In genomic region chr6:50300622-50301021, GRCm38 (mm10) we compare ENCODE assay signal across 27 mouse cellular contexts. TPM values are rescaled to one million over a fixed set of nuclear protein-coding genes. Genes with fewer than 3 reads are reported as not detected.
DNase-seq lines count a peak whose midpoint lies in the region; ATAC-seq and TF ChIP-seq lines count a peak whose summit lies in the region.
"Had no signal": no experiment of that assay in that cellular context is flagged by ENCODE, and none has a peak within 500 bp of the region (broad histone marks: within the 10 kb centered on the region; RNA-seq: fewer than 3 reads in every experiment).

No protein-coding gene starts in this region.

- WGBS in hindbrain, postnatal 0 days, result 46% methylated on average over 6 of the region's 6 CpGs
- 55% methylated on average over 6 of the region's 6 CpGs for WGBS in hindbrain, embryonic 13.5 days
- WGBS in midbrain, embryonic 13.5 days, result 37% methylated on average over 6 of the region's 6 CpGs
- 58% methylated on average over 6 of the region's 6 CpGs for WGBS in midbrain, embryonic 11.5 days
- WGBS in midbrain, embryonic 15.5 days, result 34% methylated on average over 6 of the region's 6 CpGs

- DNase-seq in hindbrain, postnatal 0 days (ENCODE audit: low spot score), result no peak
- no peak for DNase-seq in midbrain, embryonic 11.5 days (ENCODE audit: low spot score, missing footprints)
- no peak for DNase-seq in embryo, embryonic 9.5 days (ENCODE audit: extremely low spot score)
- no peak for DNase-seq in urinary bladder, adult 2 months (ENCODE audit: low spot score)
- DNase-seq: adrenal gland, adult 2 months; adrenal gland, postnatal 36 days; cerebellum, adult 2 months; cerebellum, postnatal 14 days; gastrocnemius, adult 2 months; gastrocnemius, postnatal 36 days; heart, adult 18-20 months; heart, postnatal 36 days; kidney, adult 9 months; kidney, postnatal 10 days; lung, adult 18-20 months; thymus, postnatal 14 days had no signal

- no peak overlapping the region for H3K9ac ChIP-seq in hindbrain, postnatal 0 days (replicated peaks; ENCODE audit: low read length)
- H3K9ac ChIP-seq in hindbrain, embryonic 13.5 days, result no peak overlapping the region
- no peak overlapping the region for H3K9ac ChIP-seq in midbrain, embryonic 13.5 days (replicated peaks)
- H3K9ac ChIP-seq in midbrain, embryonic 11.5 days (ENCODE audit: low read length), result no peak overlapping the region
- no peak overlapping the region for H3K9ac ChIP-seq in midbrain, embryonic 15.5 days
- H3K9ac ChIP-seq: hindbrain, embryonic 12.5 days; limb, embryonic 13.5 days; liver, embryonic 12.5 days had no signal

- H3K4me3 ChIP-seq in hindbrain, postnatal 0 days (ENCODE audit: low read length), result no peak overlapping the region
- no peak overlapping the region for H3K4me3 ChIP-seq in hindbrain, embryonic 13.5 days
- H3K4me3 ChIP-seq in midbrain, embryonic 13.5 days (replicated peaks), result no peak overlapping the region
- no peak overlapping the region for H3K4me3 ChIP-seq in midbrain, embryonic 11.5 days (ENCODE audit: low read depth, low read length)
- H3K4me3 ChIP-seq in midbrain, embryonic 15.5 days, result peak overlapping the region; percentile 1; the same call in 1 of the 2 replicates
- H3K4me3 ChIP-seq: gastrocnemius, adult 2 months; hindbrain, embryonic 12.5 days; limb, embryonic 13.5 days; liver, embryonic 12.5 days had no signal

- no peak overlapping the region for H3K27ac ChIP-seq in hindbrain, postnatal 0 days
- no peak overlapping the region for H3K27ac ChIP-seq in hindbrain, embryonic 13.5 days
- 0 out of 2 replicates have a peak overlapping the region, but pooled peaks have one; percentile 30 for H3K27ac ChIP-seq in midbrain, embryonic 13.5 days
- no peak overlapping the region for H3K27ac ChIP-seq in midbrain, embryonic 11.5 days (ENCODE audit: low read depth, low read length)
- peak overlapping the region; percentile 24; the same call in 1 of the 2 replicates for H3K27ac ChIP-seq in midbrain, embryonic 15.5 days
- H3K27ac ChIP-seq: gastrocnemius, adult 2 months; hindbrain, embryonic 12.5 days; limb, embryonic 13.5 days; liver, embryonic 12.5 days; macrophage had no signal

- peak; percentile 40 for TF ChIP-seq CTCF in hindbrain, postnatal 0 days (IDR thresholded peaks at IDR 0.05; ENCODE audit: low read depth)

- no peaks in the 10 kb centered on the region for H3K36me3 ChIP-seq in hindbrain, postnatal 0 days (ENCODE audit: insufficient read depth, low read length)
- no peaks in the 10 kb centered on the region for H3K36me3 ChIP-seq in hindbrain, embryonic 13.5 days
- H3K36me3 ChIP-seq in midbrain, embryonic 13.5 days, result no peaks in the 10 kb centered on the region
- H3K36me3 ChIP-seq in midbrain, embryonic 11.5 days (ENCODE audit: control insufficient read depth, insufficient read depth, low read length), result no peaks in the 10 kb centered on the region
- H3K36me3 ChIP-seq in midbrain, embryonic 15.5 days (replicated peaks), result no peaks in the 10 kb centered on the region
- H3K36me3 ChIP-seq: hindbrain, embryonic 12.5 days; liver, embryonic 12.5 days had no signal

- H3K27me3 ChIP-seq in hindbrain, postnatal 0 days (ENCODE audit: insufficient read depth, low read length), result no peaks in the 10 kb centered on the region
- no peaks in the 10 kb centered on the region for H3K27me3 ChIP-seq in hindbrain, embryonic 13.5 days
- no peaks in the 10 kb centered on the region for H3K27me3 ChIP-seq in midbrain, embryonic 13.5 days
- no peaks in the 10 kb centered on the region for H3K27me3 ChIP-seq in midbrain, embryonic 11.5 days (ENCODE audit: control insufficient read depth, insufficient read depth, low read length)
- no peaks in the 10 kb centered on the region for H3K27me3 ChIP-seq in midbrain, embryonic 15.5 days (replicated peaks)
- H3K27me3 ChIP-seq: hindbrain, embryonic 12.5 days; limb, embryonic 13.5 days; liver, embryonic 12.5 days had no signal

- no peak overlapping the region for H3K4me2 ChIP-seq in hindbrain, postnatal 0 days (ENCODE audit: low read depth, low read length)
- no peak overlapping the region for H3K4me2 ChIP-seq in hindbrain, embryonic 13.5 days
- H3K4me2 ChIP-seq in midbrain, embryonic 13.5 days (replicated peaks), result no peak overlapping the region
- no peak overlapping the region for H3K4me2 ChIP-seq in midbrain, embryonic 11.5 days
- peak overlapping the region; percentile 15; the same call in 1 of the 2 replicates for H3K4me2 ChIP-seq in midbrain, embryonic 15.5 days
- H3K4me2 ChIP-seq: heart, embryonic 11.5 days; hindbrain, embryonic 12.5 days; limb, embryonic 13.5 days; liver, embryonic 12.5 days had no signal

- H3K4me1 ChIP-seq in hindbrain, postnatal 0 days (ENCODE audit: insufficient read depth, low read length), result no peaks in the 10 kb centered on the region
- H3K4me1 ChIP-seq in hindbrain, embryonic 13.5 days (replicated peaks), result peaks cover 3% of the 10 kb centered on the region; the same call in 1 of the 2 replicates
- H3K4me1 ChIP-seq in midbrain, embryonic 13.5 days (replicated peaks), result peaks cover 8% of the 10 kb centered on the region; the same call in 1 of the 2 replicates
- H3K4me1 ChIP-seq in midbrain, embryonic 11.5 days (ENCODE audit: control insufficient read depth, insufficient read depth, low read length), result no peaks in the 10 kb centered on the region
- H3K4me1 ChIP-seq in midbrain, embryonic 15.5 days, result peaks cover 7% of the 10 kb centered on the region; the same call in 1 of the 2 replicates
- H3K4me1 ChIP-seq: limb, embryonic 13.5 days had no signal

- no peak for ATAC-seq in hindbrain, postnatal 0 days
- ATAC-seq in hindbrain, embryonic 13.5 days (ENCODE audit: low FRiP score), result no peak
- peak; percentile 19; the same call in 1 of the 2 replicates for ATAC-seq in midbrain, embryonic 13.5 days
- no peak for ATAC-seq in midbrain, embryonic 11.5 days (ENCODE audit: low FRiP score)
- ATAC-seq in midbrain, embryonic 15.5 days (replicated peaks), result peak; percentile 51; the same call in 1 of the 2 replicates
- ATAC-seq: forebrain, embryonic 14.5 days; intestine, postnatal 0 days; liver, embryonic 12.5 days; lung, postnatal 0 days had no signal

- H3K9me3 ChIP-seq in hindbrain, postnatal 0 days (ENCODE audit: low read length), result no peaks in the 10 kb centered on the region
- no peaks in the 10 kb centered on the region for H3K9me3 ChIP-seq in hindbrain, embryonic 13.5 days
- H3K9me3 ChIP-seq in midbrain, embryonic 13.5 days, result no peaks in the 10 kb centered on the region
- no peaks in the 10 kb centered on the region for H3K9me3 ChIP-seq in midbrain, embryonic 11.5 days (ENCODE audit: control insufficient read depth, low read length)
- H3K9me3 ChIP-seq in midbrain, embryonic 15.5 days, result no peaks in the 10 kb centered on the region
- H3K9me3 ChIP-seq: hindbrain, embryonic 12.5 days; limb, embryonic 13.5 days; liver, embryonic 12.5 days had no signal

RNA-seq across cellular contexts. Expression of gene Gsdme, which starts 37.0 kb away (rescaled TPM):
- total RNA-seq in hindbrain, postnatal 0 days (2014; rRNA removed), result 15.4 and 16.9 TPM in 2 replicates
- 82.0 and 85.9 TPM in 2 replicates for polyA plus RNA-seq in hindbrain, postnatal 0 days (2015; fragmentation: Nextera tagmentation; extraction: Ambion mirVana)
- polyA plus RNA-seq in hindbrain, embryonic 13.5 days (2015; fragmentation: Nextera tagmentation; extraction: Ambion mirVana), result 69.8 and 71.0 TPM in 2 replicates
- 64.9 and 71.6 TPM in 2 replicates for polyA plus RNA-seq in midbrain, embryonic 13.5 days (2015; fragmentation: Nextera tagmentation; extraction: Ambion mirVana)
- 52.9 and 55.2 TPM in 2 replicates for polyA plus RNA-seq in midbrain, embryonic 11.5 days (2014; fragmentation: Nextera tagmentation; extraction: Ambion mirVana)
- polyA plus RNA-seq in midbrain, embryonic 15.5 days (2015; fragmentation: Nextera tagmentation; extraction: Ambion mirVana), result 78.0 and 85.3 TPM in 2 replicates
- 4.1 and 5.2 TPM in 2 replicates for polyA plus RNA-seq in urinary bladder, adult 2 months (2012; rRNA removed)

Comparison
In these comparisons a context has a peak if more than half of its experiments do, and no peak if none do; other contexts are left out.
1. ATAC-seq: peak in midbrain, embryonic 13.5 days (single experiment) and midbrain, embryonic 15.5 days (single experiment); none in hindbrain, postnatal 0 days (single experiment), hindbrain, embryonic 13.5 days (single experiment) and midbrain, embryonic 11.5 days (single experiment).
2. H3K27ac ChIP-seq: peak in midbrain, embryonic 13.5 days (single experiment) and midbrain, embryonic 15.5 days (single experiment); none in hindbrain, postnatal 0 days (single experiment), hindbrain, embryonic 13.5 days (single experiment) and midbrain, embryonic 11.5 days (single experiment).